Mouse (Mus musculus): Measurements from ENCODE around the gene Arsk. TPM values are rescaled to one million over a fixed set of nuclear protein-coding genes. Genes with fewer than 3 reads are reported as not detected.

Arsk gene
- polyA plus RNA-seq, 1 experiment from 2014 or later: 5.2 TPM

GRCm38 (mm10) chr13:76017465-76017864, 81.0 kb downstream of the Arsk start:
- DNase-seq (ENCODE audit: extremely low spot score, low spot score): no peak
- WGBS: 81% methylated on average over 4 of the region's 4 CpGs
- H3K27ac ChIP-seq: peak overlapping the region; percentile 93
- no peaks in the 10 kb centered on the region for H3K9me3 ChIP-seq
- H3K4me3 ChIP-seq: peak overlapping the region; percentile 78
- H3K27me3 ChIP-seq (ENCODE audit: poor library complexity, severe bottlenecking): no peaks in the 10 kb centered on the region
- H3K4me1 ChIP-seq: peaks cover 17% of the 10 kb centered on the region
- H3K36me3 ChIP-seq (replicated peaks): no peaks in the 10 kb centered on the region

DNA sequence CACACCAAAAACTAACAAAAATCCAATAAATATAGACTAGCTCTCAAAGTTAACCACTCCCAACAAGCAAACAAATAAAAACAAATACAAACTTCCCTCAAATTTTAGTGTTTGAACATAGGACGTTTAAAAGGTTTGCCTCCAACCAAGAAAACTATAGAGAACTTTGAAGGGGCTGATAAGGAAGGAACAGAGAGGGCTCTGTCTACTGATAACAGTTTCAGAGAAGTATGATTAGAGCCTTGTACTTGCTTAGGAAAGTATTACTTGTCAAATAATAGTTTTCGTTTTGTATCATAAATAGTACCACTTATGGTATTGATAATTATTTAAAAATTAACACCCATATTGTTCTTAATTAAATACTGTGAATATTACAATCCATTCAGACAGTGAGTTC, 83.9 kb downstream of the Arsk start:
- 81% methylated on average over 2 of the region's 2 CpGs for WGBS

More for the DNA sequence above, 83.9 kb downstream of the Arsk start:
- DNase-seq (ENCODE audit: extremely low spot score, low spot score): no peak
- Histone ChIP-seq H3K27me3 (ENCODE audit: poor library complexity, severe bottlenecking) (no peaks in the 10 kb centered on the region), H3K4me1 (peaks cover 17% of the 10 kb centered on the region), H3K4me3 (no peak overlapping the region), H3K9me3 (no peaks in the 10 kb centered on the region), H3K36me3 (replicated peaks) (no peaks in the 10 kb centered on the region), H3K27ac (no peak overlapping the region)

Other genes starting within 250 kb of the Arsk start
- gene Rhobtb3, start 154.7 kb downstream of the Arsk start, polyA plus RNA-seq (2016; fragmentation: Nextera tagmentation; extraction: Ambion mirVana): 42.8 and 44.4 TPM in 2 replicates
- 0.64 and 1.2 TPM in 2 replicates for gene Spata9, start 131.5 kb downstream of the Arsk start, polyA plus RNA-seq (2016; fragmentation: Nextera tagmentation; extraction: Ambion mirVana)
- gene Rfesd, start 79.9 kb downstream of the Arsk start, polyA plus RNA-seq (2016; fragmentation: Nextera tagmentation; extraction: Ambion mirVana): 26.4 and 28.8 TPM in 2 replicates
- gene Gpr150, start 41.7 kb downstream of the Arsk start, polyA plus RNA-seq (2016; fragmentation: Nextera tagmentation; extraction: Ambion mirVana): 0.48 and 0.66 TPM in 2 replicates
- 14.6 and 15.9 TPM in 2 replicates for gene Ttc37, start 74 bp upstream of the Arsk start, polyA plus RNA-seq (2016; fragmentation: Nextera tagmentation; extraction: Ambion mirVana)
- gene Fam81b, start 206.4 kb upstream of the Arsk start, polyA plus RNA-seq (2016; fragmentation: Nextera tagmentation; extraction: Ambion mirVana): not detected in 2 replicates